Mouse (Mus musculus) bone marrow macrophage, adult 2 months (primary cell): ENCODE data around the gene Olfr1426. TPM values are rescaled to one million over a fixed set of nuclear protein-coding genes. Genes with fewer than 3 reads are reported as not detected.

Experiments
- H3K27ac ChIP-seq: 2 replicates; pipeline ENCODE4 v1.5.1; 2012; ENCODE audit warnings: low read depth, low read length; ENCODE audit not compliant: insufficient read depth
- H3K4me1 ChIP-seq: 2 replicates; pipeline ENCODE4 v1.6.1; 2012; ENCODE audit warnings: low read length; ENCODE audit not compliant: control insufficient read depth, insufficient read depth
- H3K4me3 ChIP-seq: 2 replicates; pipeline ENCODE4 v1.5.1; 2012; ENCODE audit warnings: mild to moderate bottlenecking, low read length, moderate library complexity; ENCODE audit not compliant: insufficient read depth
- CTCF ChIP-seq: IDR thresholded peaks from 2 replicates; pipeline ENCODE4 v1.5.1; 2012; ENCODE audit warnings: low read depth, mild to moderate bottlenecking, low read length, moderate library complexity
- POLR2A ChIP-seq: IDR thresholded peaks from 2 replicates; pipeline ENCODE4 v1.6.1; 2012; ENCODE audit warnings: mild to moderate bottlenecking, low read depth, low read length, borderline replicate concordance
- polyA plus RNA-seq: library from polyadenylated mRNA; stranded (reverse); fragments of >200 nt; gene quantifications from 2 replicates; pipeline ENCODE4 v1.2.4, GENCODE M21; 2012; ENCODE audit not compliant: missing spikeins, insufficient read depth, insufficient read length

Olfr1426 gene
- polyA plus RNA-seq, 1 experiment = not detected

GRCm38 (mm10) chr19:12043163-12043562 lies 48.6 kb downstream of the Olfr1426 start:
- H3K27ac ChIP-seq = no peak overlapping the region
- no peak for TF ChIP-seq CTCF
- TF ChIP-seq POLR2A = no peak
- H3K4me1 ChIP-seq = no peaks in the 10 kb centered on the region
- H3K4me3 ChIP-seq = no peak overlapping the region

- H3K27ac ChIP-seq = no peak within 1 kb of the TSS
- no peaks in the 10 kb centered on the region for H3K4me1 ChIP-seq
- H3K4me3 ChIP-seq = no peak within 1 kb of the TSS
- no peak for TF ChIP-seq CTCF
- TF ChIP-seq POLR2A = no peak
Observed at GRCm38 (mm10) chr19:12041217-12041616, 50.6 kb downstream of the Olfr1426 start, which contains the start of gene Olfr1423. TSS of gene Olfr1423 (minus strand) at chr19:12041317.

GRCm38 (mm10) chr19:12037727-12038126 lies 54.1 kb downstream of the Olfr1426 start:
- TF ChIP-seq CTCF (no peak), POLR2A (no peak)
- H3K4me3 ChIP-seq = no peak overlapping the region

More at GRCm38 (mm10) chr19:12037727-12038126, 54.1 kb downstream of the Olfr1426 start:
- no peak overlapping the region for H3K27ac ChIP-seq
- no peaks in the 10 kb centered on the region for H3K4me1 ChIP-seq

Other genes starting within 250 kb of the Olfr1426 start
- gene Olfr1418, start 230.9 kb downstream of the Olfr1426 start, polyA plus RNA-seq = not detected in 2 replicates
- not detected in 2 replicates for gene Olfr1419, start 216.9 kb downstream of the Olfr1426 start, polyA plus RNA-seq
- gene Olfr1420, start 205.4 kb downstream of the Olfr1426 start, polyA plus RNA-seq = not detected in 2 replicates
- 26.7 and 31.3 TPM in 2 replicates for gene Patl1, start 179.6 kb downstream of the Olfr1426 start, polyA plus RNA-seq
- 32.9 and 34.7 TPM in 2 replicates for gene Osbp, start 126.1 kb downstream of the Olfr1426 start, polyA plus RNA-seq
- gene Olfr1423, start 50.7 kb downstream of the Olfr1426 start, polyA plus RNA-seq = not detected in 2 replicates
- not detected in 2 replicates for gene Olfr1424, start 29.3 kb downstream of the Olfr1426 start, polyA plus RNA-seq
- not detected in 2 replicates for gene Olfr1425, start 14.3 kb downstream of the Olfr1426 start, polyA plus RNA-seq
- gene Olfr1427, start 11.3 kb upstream of the Olfr1426 start, polyA plus RNA-seq = not detected in 2 replicates
- gene Olfr1428, start 23.9 kb upstream of the Olfr1426 start, polyA plus RNA-seq = not detected in 2 replicates
- not detected in 2 replicates for gene Olfr76, start 31.2 kb upstream of the Olfr1426 start, polyA plus RNA-seq
- gene Olfr1555-ps1, start 78.1 kb upstream of the Olfr1426 start, polyA plus RNA-seq = 0.20 and 0.28 TPM in 2 replicates
- gene Olfr1431, start 108.6 kb upstream of the Olfr1426 start, polyA plus RNA-seq = not detected in 2 replicates
- gene Olfr1432, start 140.6 kb upstream of the Olfr1426 start, polyA plus RNA-seq = not detected in 2 replicates
- gene Olfr262, start 149.6 kb upstream of the Olfr1426 start, polyA plus RNA-seq = not detected in 2 replicates
- gene Olfr235, start 169.0 kb upstream of the Olfr1426 start, polyA plus RNA-seq = not detected in 2 replicates
- not detected in 2 replicates for gene Olfr1434, start 187.8 kb upstream of the Olfr1426 start, polyA plus RNA-seq
- gene Olfr1436, start 207.1 kb upstream of the Olfr1426 start, polyA plus RNA-seq = not detected in 2 replicates
- gene Olfr1437, start 233.1 kb upstream of the Olfr1426 start, polyA plus RNA-seq = not detected in 2 replicates
- 0.17 TPM in 1 of 2 replicates, not detected in the other for gene Olfr1438-ps1, start 243.9 kb upstream of the Olfr1426 start, polyA plus RNA-seq